Mouse (Mus musculus): ENCODE measurements around the gene Mlf2. TPM values are rescaled to one million over a fixed set of nuclear protein-coding genes. Genes with fewer than 3 reads are reported as not detected.
"Not testable (repeated sequence)": the region's sequence is repeated elsewhere in the genome, so short reads cannot be mapped to it uniquely, and the experiment has no call there.

The Mlf2 gene
- 732 and 737 TPM in 2 replicates for polyA plus RNA-seq (2012; rRNA removed)

DNA sequence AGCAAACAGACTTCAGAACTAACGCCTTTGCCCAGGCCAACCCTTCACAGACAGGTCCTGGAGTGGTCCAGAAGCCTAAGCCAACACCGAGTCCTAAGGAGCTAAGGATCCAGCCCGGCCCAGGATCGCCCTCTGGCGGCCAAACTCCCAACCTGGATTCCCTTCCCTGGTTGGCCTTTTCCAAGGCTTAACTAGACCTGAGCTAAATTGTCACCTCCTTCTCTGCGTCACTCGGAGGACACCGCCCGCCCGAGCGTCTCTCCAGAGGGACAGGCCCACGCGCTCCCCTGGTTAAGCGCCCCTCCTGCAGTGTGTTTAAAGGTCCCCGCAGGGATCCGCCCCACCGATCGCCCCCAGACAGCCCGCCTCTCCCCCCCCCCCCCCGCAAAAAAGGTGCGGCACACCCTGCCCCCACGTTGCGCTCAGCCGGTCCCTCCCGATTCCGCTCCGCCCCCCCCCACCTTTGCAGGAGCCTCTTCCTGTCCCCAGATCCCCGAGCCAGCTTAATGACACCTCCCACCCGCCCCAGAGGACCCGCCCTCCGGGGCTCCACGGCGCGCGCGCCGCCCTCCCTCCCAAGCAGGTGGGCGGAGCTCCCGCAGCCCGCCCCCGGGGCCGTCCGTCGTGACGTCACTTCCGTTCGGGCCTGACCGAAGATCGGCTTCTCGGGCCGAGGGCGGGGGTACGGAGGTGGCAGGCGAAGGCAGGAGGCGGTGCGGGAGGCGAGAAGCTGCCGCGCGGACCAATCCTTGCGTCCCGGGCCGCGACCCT is at the start of gene Mlf2:
Gene Mlf2, plus strand, starts transcription at position 633 of the 771 bp plus-strand sequence.
- Histone ChIP-seq H3K4me3 (ENCODE audit: insufficient read depth, low read length) (peak within 1 kb of the TSS; percentile 54), H3K4me1 (ENCODE audit: control insufficient read depth, insufficient read depth, low read length) (peaks cover 8% of the 10 kb centered on the region; the same call in 1 of the 2 replicates), H3K27ac (ENCODE audit: insufficient read depth, low read length) (peak within 1 kb of the TSS; percentile 98)
- peak; percentile 88 for TF ChIP-seq CTCF (IDR thresholded peaks at IDR 0.05; ENCODE audit: extremely low read depth, insufficient read depth, low read length)
- peak; percentile 80 for TF ChIP-seq POLR2A (IDR thresholded peaks at IDR 0.05; ENCODE audit: extremely low read depth, insufficient read depth, low read length)

DNA sequence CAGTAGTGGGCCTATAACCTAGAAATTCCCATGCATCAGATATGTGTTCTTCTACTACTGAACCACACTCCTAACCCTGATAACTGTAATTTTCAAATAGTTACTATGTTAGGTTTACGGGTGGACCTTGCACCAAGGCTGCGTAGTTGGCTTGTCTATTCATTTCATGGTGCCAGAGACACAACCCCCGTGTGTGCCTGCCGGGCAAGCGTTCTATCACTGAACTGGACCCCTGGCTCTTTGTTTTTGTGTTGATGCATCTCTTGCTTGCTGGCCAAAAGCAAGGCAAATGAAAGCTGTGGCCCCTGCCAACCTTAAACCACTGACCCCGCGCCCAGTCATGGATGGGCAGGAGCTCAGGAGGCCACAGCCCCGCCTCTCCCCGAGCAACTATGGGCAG is 49.4 kb upstream of the Mlf2 start:
- Histone ChIP-seq H3K27ac (ENCODE audit: insufficient read depth, low read length) (no peak overlapping the region), H3K4me1 (ENCODE audit: control insufficient read depth, insufficient read depth, low read length) (no peaks in the 10 kb centered on the region), H3K4me3 (ENCODE audit: insufficient read depth, low read length) (no peak overlapping the region)
- no peak for TF ChIP-seq POLR2A (IDR thresholded peaks at IDR 0.05; ENCODE audit: extremely low read depth, insufficient read depth, low read length)
- no peak for TF ChIP-seq CTCF (IDR thresholded peaks at IDR 0.05; ENCODE audit: extremely low read depth, insufficient read depth, low read length)

DNA sequence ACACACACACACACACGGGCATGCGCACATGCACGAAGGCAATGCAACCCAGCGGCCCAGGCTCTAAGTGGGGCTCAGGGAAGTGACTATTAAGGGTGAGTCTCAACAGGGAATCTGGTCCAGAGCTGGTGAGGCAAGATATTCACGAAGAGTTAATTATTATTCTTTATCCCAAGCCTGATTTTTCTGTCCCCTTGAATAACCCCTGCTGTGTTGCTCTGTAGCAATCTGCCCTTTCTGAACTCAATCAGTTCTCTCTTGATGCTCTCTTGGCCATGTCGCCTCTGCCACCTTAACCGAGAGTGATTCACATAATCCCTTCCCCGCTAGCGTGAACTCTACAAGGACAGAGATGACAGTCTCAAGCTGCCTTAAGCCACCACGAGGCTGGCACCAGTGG is 47.8 kb upstream of the Mlf2 start:
- no peak overlapping the region for H3K27ac ChIP-seq (ENCODE audit: insufficient read depth, low read length)
- no peaks in the 10 kb centered on the region for H3K4me1 ChIP-seq (ENCODE audit: control insufficient read depth, insufficient read depth, low read length)
- TF ChIP-seq POLR2A (IDR thresholded peaks at IDR 0.05; ENCODE audit: extremely low read depth, insufficient read depth, low read length) (no peak), CTCF (IDR thresholded peaks at IDR 0.05; ENCODE audit: extremely low read depth, insufficient read depth, low read length) (no peak)
- no peak overlapping the region for H3K4me3 ChIP-seq (ENCODE audit: insufficient read depth, low read length)

DNA sequence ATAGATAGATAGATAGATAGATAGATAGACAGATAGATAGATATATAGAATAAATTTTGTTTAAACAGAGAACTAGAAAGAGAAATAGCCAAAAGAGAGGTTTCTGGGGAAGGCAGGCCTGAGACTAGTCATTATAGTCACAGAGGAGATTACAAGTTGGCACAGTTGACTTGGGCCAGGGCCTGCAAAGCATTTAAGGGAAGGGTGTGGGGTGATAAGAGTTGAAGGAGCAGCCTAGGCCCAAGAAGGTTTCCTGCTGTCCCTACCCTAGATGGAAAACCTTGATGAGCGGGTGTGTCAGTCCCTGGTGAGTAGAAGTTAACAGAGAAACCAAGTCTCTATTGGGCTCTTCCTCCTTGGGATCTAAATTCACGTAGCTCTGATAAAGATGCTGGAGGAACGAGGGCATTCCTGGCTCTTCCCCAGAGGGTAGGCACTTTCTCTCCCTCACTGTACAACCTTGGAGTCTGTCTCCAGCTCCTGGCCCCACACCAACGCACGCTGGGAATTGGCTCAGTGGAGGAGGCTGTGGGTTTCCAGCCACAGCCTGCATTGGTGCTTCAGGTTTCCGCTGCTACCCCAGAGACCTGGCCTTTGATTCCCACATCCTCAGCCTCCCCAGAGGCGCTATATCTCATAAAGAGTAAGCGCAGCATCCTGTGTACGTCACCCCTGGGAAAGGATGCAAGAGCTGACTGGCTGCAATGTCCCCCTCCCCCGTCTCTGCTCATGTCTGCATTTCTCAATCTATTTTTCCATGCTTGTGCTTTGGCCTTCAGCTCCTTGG is 46.3 kb upstream of the Mlf2 start:
- H3K4me1 ChIP-seq (ENCODE audit: control insufficient read depth, insufficient read depth, low read length): no peaks in the 10 kb centered on the region
- TF ChIP-seq CTCF (IDR thresholded peaks at IDR 0.05; ENCODE audit: extremely low read depth, insufficient read depth, low read length) (no peak), POLR2A (IDR thresholded peaks at IDR 0.05; ENCODE audit: extremely low read depth, insufficient read depth, low read length) (no peak)
- H3K27ac ChIP-seq (ENCODE audit: insufficient read depth, low read length): no peak overlapping the region
- no peak overlapping the region for H3K4me3 ChIP-seq (ENCODE audit: insufficient read depth, low read length)

DNA sequence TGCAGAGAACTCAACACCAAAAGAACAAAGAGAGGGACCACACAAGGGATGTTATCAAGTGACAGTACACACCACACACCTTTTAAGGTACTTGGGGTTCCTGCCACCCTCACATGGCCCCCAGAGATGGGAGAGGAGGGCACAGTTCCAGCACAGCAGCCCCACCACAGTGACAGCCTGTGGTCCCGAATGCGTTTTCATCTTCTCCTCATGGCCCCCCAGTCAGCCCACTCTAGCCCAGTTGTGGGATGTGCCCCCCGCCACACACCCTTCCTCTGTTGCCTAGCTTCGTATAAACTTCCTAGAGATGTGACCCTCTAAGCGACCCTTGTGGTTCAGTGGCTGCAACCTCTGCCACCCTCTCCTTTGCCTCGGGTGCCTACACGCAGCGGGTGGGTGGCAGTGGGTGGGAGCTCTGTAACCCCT is 45.2 kb upstream of the Mlf2 start:
- Histone ChIP-seq H3K4me3 (ENCODE audit: insufficient read depth, low read length) (no peak overlapping the region), H3K27ac (ENCODE audit: insufficient read depth, low read length) (no peak overlapping the region), H3K4me1 (ENCODE audit: control insufficient read depth, insufficient read depth, low read length) (no peaks in the 10 kb centered on the region)
- TF ChIP-seq CTCF (IDR thresholded peaks at IDR 0.05; ENCODE audit: extremely low read depth, insufficient read depth, low read length): no peak
- TF ChIP-seq POLR2A (IDR thresholded peaks at IDR 0.05; ENCODE audit: extremely low read depth, insufficient read depth, low read length): no peak

DNA sequence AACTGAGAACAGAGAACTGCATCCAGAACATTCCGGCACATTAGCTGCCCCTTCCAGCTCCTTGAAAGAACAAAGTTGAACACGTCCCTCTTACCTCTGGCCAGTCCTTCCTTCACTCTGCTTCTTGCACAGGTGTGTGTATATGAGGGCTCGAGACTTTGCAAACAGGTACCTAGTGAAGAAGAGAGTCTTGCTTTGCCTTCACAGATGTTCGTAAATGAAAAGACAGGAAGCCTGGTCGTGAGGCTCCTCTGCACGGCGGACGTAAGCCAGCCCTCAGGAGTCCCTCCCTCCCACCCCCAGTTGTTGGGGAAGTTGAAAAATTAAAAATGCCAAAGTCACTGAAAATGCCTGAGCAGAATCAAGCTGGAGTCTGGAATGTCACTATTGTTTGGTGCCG is 43.2 kb upstream of the Mlf2 start, which contains the start of gene Cd4:
Gene Cd4, minus strand, starts transcription at position 236 of the 400 bp plus-strand sequence.
- TF ChIP-seq POLR2A (IDR thresholded peaks at IDR 0.05; ENCODE audit: extremely low read depth, insufficient read depth, low read length) (no peak), CTCF (IDR thresholded peaks at IDR 0.05; ENCODE audit: extremely low read depth, insufficient read depth, low read length) (no peak)
- H3K4me1 ChIP-seq (ENCODE audit: control insufficient read depth, insufficient read depth, low read length): no peaks in the 10 kb centered on the region
- no peak within 1 kb of the TSS for H3K4me3 ChIP-seq (ENCODE audit: insufficient read depth, low read length)

DNA sequence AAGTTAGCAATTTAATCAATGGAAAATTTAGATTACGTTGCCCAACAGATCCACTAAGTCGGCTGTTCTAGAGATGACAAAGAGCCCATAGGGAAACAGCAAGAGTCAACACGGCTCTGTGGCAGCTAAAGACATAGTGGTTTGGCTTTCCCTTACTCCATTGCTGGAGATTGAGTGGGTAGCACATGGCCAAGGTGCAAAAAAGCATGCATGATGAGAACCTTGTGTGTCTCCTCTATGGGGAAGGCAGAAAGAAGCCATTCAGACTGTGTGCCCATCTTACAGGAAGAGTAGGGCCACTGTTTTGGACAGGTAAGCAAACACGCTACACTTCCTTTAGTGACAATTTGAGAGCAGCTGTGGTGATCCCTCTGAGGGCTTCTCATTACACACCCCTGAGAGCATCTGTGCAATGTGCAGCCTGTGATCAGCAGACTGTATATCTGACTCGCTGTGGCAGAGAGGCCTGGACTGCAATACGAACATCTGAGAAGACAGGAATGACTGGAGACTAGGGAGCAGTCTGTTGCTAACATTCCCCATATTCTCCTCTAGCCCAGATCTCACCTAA is 42.5 kb upstream of the Mlf2 start:
- Histone ChIP-seq H3K4me1 (ENCODE audit: control insufficient read depth, insufficient read depth, low read length) (no peaks in the 10 kb centered on the region), H3K27ac (ENCODE audit: insufficient read depth, low read length) (no peak overlapping the region), H3K4me3 (ENCODE audit: insufficient read depth, low read length) (no peak overlapping the region)
- TF ChIP-seq CTCF (IDR thresholded peaks at IDR 0.05; ENCODE audit: extremely low read depth, insufficient read depth, low read length) (no peak), POLR2A (IDR thresholded peaks at IDR 0.05; ENCODE audit: extremely low read depth, insufficient read depth, low read length) (no peak)

More for the DNA sequence above, 43.2 kb upstream of the Mlf2 start, which contains the start of gene Cd4:
- H3K27ac ChIP-seq (ENCODE audit: insufficient read depth, low read length): no peak within 1 kb of the TSS

DNA sequence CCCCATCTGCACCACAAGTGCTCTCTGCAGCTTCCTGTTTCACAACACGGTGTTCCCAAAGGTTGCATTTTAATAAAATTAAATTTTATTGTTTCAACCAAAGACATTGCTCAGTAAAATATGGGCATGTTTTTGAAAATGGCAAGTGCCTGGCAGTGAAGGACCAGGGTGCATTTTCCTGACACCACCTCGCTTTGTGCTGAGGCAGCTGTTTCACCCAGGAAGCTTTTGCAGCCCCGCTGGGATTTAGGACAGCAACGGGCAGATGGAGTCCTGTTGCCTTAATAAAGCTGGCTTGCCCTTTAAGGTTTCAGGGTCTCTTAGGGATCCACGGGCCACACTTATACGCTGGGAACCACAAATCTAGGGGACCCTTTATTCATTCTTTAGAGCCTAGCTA is 40.2 kb upstream of the Mlf2 start:
- H3K27ac ChIP-seq (ENCODE audit: insufficient read depth, low read length): no peak overlapping the region
- no peaks in the 10 kb centered on the region for H3K4me1 ChIP-seq (ENCODE audit: control insufficient read depth, insufficient read depth, low read length)
- TF ChIP-seq POLR2A (IDR thresholded peaks at IDR 0.05; ENCODE audit: extremely low read depth, insufficient read depth, low read length) (no peak), CTCF (IDR thresholded peaks at IDR 0.05; ENCODE audit: extremely low read depth, insufficient read depth, low read length) (no peak)

DNA sequence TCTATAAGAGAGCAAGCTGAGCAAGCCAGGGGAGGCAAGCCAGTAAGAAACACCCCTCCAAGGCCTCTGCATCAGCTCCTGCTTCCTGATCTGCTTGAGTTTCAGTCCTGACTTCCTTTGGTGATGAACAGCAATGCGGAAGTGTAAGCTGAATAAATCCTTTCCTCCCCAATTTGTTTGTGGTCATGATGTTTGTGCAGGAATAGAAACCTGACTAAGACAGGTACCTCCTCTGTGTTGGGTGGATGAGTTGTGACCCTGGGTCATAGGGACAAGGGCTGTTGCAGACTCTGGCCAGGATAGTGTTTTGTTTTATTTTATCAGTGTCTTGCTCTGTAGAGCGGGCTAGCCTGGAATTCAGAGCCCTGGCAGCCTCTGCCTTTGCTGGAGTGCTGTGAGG is 37.1 kb upstream of the Mlf2 start:
- H3K27ac ChIP-seq (ENCODE audit: insufficient read depth, low read length); H3K4me1 ChIP-seq (ENCODE audit: control insufficient read depth, insufficient read depth, low read length); H3K4me3 ChIP-seq (ENCODE audit: insufficient read depth, low read length): not testable (repeated sequence)

More for the DNA sequence above, 40.2 kb upstream of the Mlf2 start:
- no peak overlapping the region for H3K4me3 ChIP-seq (ENCODE audit: insufficient read depth, low read length)

Measured in cortical plate, adult 2 months (tissue).